Mouse (Mus musculus): Measurements from ENCODE around the gene Klf15.

DNA sequence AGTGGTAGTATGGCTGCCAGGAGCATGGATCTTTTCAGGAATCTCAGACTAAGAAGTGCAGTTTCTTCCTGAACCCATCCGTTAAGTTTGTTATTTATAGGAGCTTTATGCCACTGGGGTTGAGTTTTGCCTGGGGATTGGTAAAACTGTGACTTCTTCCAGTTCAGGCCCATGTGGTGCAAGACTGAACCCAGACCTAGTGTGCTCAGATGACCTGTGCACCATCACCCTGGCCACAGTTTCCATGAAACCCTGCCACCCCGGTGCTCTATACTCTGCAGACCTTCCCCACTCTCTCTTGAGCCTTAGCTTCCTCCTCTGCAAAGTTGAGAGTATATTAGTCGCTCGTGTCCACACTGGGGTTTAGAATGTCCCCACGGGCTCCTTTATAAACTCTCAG, 50.0 kb downstream of the Klf15 start:
- TF ChIP-seq CTCF (conservative IDR thresholded peaks at IDR 0.05; ENCODE audit: low read length) (no peak), NANOG (IDR thresholded peaks at IDR 0.05; ENCODE audit: borderline replicate concordance, low read length) (no peak), POU5F1 (IDR thresholded peaks at IDR 0.05; ENCODE audit: borderline replicate concordance, low read length) (no peak)

Measured in E14TG2a.4 (cell line).